11 mouse cellular contexts compared by ENCODE assay signal in the genomic region with DNA sequence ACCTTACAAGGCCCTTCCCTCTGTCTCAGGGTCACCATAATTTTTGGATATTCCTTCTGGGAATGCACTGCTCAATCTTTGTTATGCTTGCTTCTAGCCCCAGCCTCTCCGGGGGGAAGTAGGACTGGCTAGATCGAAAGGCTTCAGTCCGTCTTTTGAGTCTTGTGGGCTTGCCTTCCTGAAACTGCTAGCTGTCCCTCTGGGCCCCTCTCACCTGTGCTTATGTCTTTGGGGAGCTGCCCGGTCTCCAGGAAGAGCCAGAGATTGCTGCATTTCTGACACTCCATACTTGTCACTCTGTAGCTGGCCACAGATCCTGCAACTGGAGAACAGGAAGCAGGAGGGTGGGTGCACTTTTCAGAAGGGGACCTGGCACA. TPM values are rescaled to one million over a fixed set of nuclear protein-coding genes. Genes with fewer than 3 reads are reported as not detected.
DNase-seq lines count a peak whose midpoint lies in the region; ATAC-seq and TF ChIP-seq lines count a peak whose summit lies in the region.
"Had no signal": no experiment of that assay in that cellular context is flagged by ENCODE, and none has a peak within 500 bp of the region (broad histone marks: within the 10 kb centered on the region; RNA-seq: fewer than 3 reads in every experiment).

No protein-coding gene starts in this region.

- ATAC-seq in hindbrain, embryonic 12.5 days (ENCODE audit: low FRiP score), result no peak
- no peak for ATAC-seq in forebrain, postnatal 0 days
- ATAC-seq in midbrain, embryonic 12.5 days (ENCODE audit: low FRiP score, low read depth), result no peak

- H3K9ac ChIP-seq in hindbrain, embryonic 12.5 days, result no peak overlapping the region
- H3K9ac ChIP-seq in forebrain, postnatal 0 days, result no peak overlapping the region
- H3K9ac ChIP-seq in midbrain, embryonic 12.5 days (replicated peaks), result no peak overlapping the region

- H3K27me3 ChIP-seq in hindbrain, embryonic 12.5 days, result peaks cover 30% of the 10 kb centered on the region
- peaks cover 49% of the 10 kb centered on the region for H3K27me3 ChIP-seq in hindbrain, embryonic 10.5 days (ENCODE audit: insufficient read depth, poor library complexity, severe bottlenecking)
- H3K27me3 ChIP-seq in forebrain, postnatal 0 days (ENCODE audit: insufficient read depth, low read length), result peaks cover 8% of the 10 kb centered on the region
- peaks cover 49% of the 10 kb centered on the region for H3K27me3 ChIP-seq in midbrain, embryonic 12.5 days

- H3K36me3 ChIP-seq in hindbrain, embryonic 12.5 days, result no peaks in the 10 kb centered on the region
- no peaks in the 10 kb centered on the region for H3K36me3 ChIP-seq in hindbrain, embryonic 10.5 days
- H3K36me3 ChIP-seq in forebrain, postnatal 0 days (ENCODE audit: insufficient read depth), result no peaks in the 10 kb centered on the region
- H3K36me3 ChIP-seq in midbrain, embryonic 12.5 days, result no peaks in the 10 kb centered on the region

- no peak overlapping the region for H3K27ac ChIP-seq in hindbrain, embryonic 12.5 days
- H3K27ac ChIP-seq in hindbrain, embryonic 10.5 days, result no peak overlapping the region
- H3K27ac ChIP-seq in cortical plate, adult 2 months (ENCODE audit: insufficient read depth, low read length), result no peak overlapping the region
- H3K27ac ChIP-seq in forebrain, postnatal 0 days (ENCODE audit: low read depth, low read length), result no peak overlapping the region
- no peak overlapping the region for H3K27ac ChIP-seq in midbrain, embryonic 12.5 days (replicated peaks)

- WGBS in hindbrain, embryonic 12.5 days, result 83% methylated on average over 4 of the region's 4 CpGs
- WGBS in hindbrain, embryonic 10.5 days, result 88% methylated on average over 4 of the region's 4 CpGs
- 86% methylated on average over 4 of the region's 4 CpGs for WGBS in forebrain, postnatal 0 days
- 93% methylated on average over 4 of the region's 4 CpGs for WGBS in midbrain, embryonic 12.5 days

- peak overlapping the region; percentile 75 for H3K4me2 ChIP-seq in hindbrain, embryonic 12.5 days (replicated peaks)
- peak overlapping the region; percentile 77 for H3K4me2 ChIP-seq in forebrain, postnatal 0 days (ENCODE audit: low read depth)
- H3K4me2 ChIP-seq in midbrain, embryonic 12.5 days (replicated peaks), result peak overlapping the region; percentile 75; the same call in 1 of the 2 replicates

- H3K9me3 ChIP-seq in hindbrain, embryonic 12.5 days (replicated peaks), result no peaks in the 10 kb centered on the region
- H3K9me3 ChIP-seq in hindbrain, embryonic 10.5 days, result no peaks in the 10 kb centered on the region
- H3K9me3 ChIP-seq in forebrain, postnatal 0 days (ENCODE audit: low read length), result no peaks in the 10 kb centered on the region
- no peaks in the 10 kb centered on the region for H3K9me3 ChIP-seq in midbrain, embryonic 12.5 days

- DNase-seq in hindbrain, embryonic 10.5 days (ENCODE audit: low spot score), result no peak
- DNase-seq in forebrain, postnatal 0 days, result no peak
- no peak for DNase-seq in right cerebral cortex, adult 18-20 months
- no peak for DNase-seq in embryo, embryonic 10 days (ENCODE audit: low spot score)
- no peak for DNase-seq in spleen, postnatal 36 days (ENCODE audit: low spot score in 2 of 2)

- peaks cover 11% of the 10 kb centered on the region; the same call in 1 of the 2 replicates for H3K4me1 ChIP-seq in hindbrain, embryonic 12.5 days
- peaks cover 20% of the 10 kb centered on the region for H3K4me1 ChIP-seq in hindbrain, embryonic 10.5 days (replicated peaks)
- H3K4me1 ChIP-seq in cortical plate, adult 2 months (ENCODE audit: control insufficient read depth, insufficient read depth, low read length), result no peaks in the 10 kb centered on the region
- H3K4me1 ChIP-seq in forebrain, postnatal 0 days (ENCODE audit: insufficient read depth), result peaks cover 4% of the 10 kb centered on the region; the same call in 1 of the 2 replicates
- peaks cover 8% of the 10 kb centered on the region for H3K4me1 ChIP-seq in midbrain, embryonic 12.5 days

- H3K4me3 ChIP-seq in hindbrain, embryonic 12.5 days, result peak overlapping the region; percentile 46; the same call in 1 of the 2 replicates
- no peak overlapping the region for H3K4me3 ChIP-seq in hindbrain, embryonic 10.5 days
- peak overlapping the region; percentile 73; the same call in 1 of the 2 replicates for H3K4me3 ChIP-seq in cortical plate, adult 2 months (ENCODE audit: insufficient read depth, low read length)
- peak overlapping the region; percentile 44; the same call in 1 of the 2 replicates for H3K4me3 ChIP-seq in forebrain, postnatal 0 days (ENCODE audit: low read depth, low read length)
- peak overlapping the region; percentile 47; the same call in 1 of the 2 replicates for H3K4me3 ChIP-seq in midbrain, embryonic 12.5 days

- no peak for TF ChIP-seq POLR2A in cortical plate, adult 2 months (IDR thresholded peaks at IDR 0.05; ENCODE audit: extremely low read depth, insufficient read depth, low read length)

- no peak for TF ChIP-seq CTCF in cortical plate, adult 2 months (IDR thresholded peaks at IDR 0.05; ENCODE audit: extremely low read depth, insufficient read depth, low read length)
- no peak for TF ChIP-seq CTCF in forebrain, postnatal 0 days (IDR thresholded peaks at IDR 0.05; ENCODE audit: low read depth)

RNA-seq across cellular contexts. Expression of gene Tmem141, which starts 1.0 kb away (rescaled TPM):
- 21.7 and 23.4 TPM in 2 replicates for polyA plus RNA-seq in hindbrain, embryonic 12.5 days (2016; fragmentation: Nextera tagmentation; extraction: Ambion mirVana)
- polyA plus RNA-seq in hindbrain, embryonic 10.5 days (2016; fragmentation: Nextera tagmentation; extraction: Ambion mirVana), result 17.4 and 18.3 TPM in 2 replicates
- 73.9 and 82.8 TPM in 2 replicates for polyA plus RNA-seq in cortical plate, adult 2 months (2012; rRNA removed)
- 39.4 and 49.5 TPM in 2 replicates for total RNA-seq in forebrain, postnatal 0 days (2014; rRNA removed)
- 41.9 and 42.7 TPM in 2 replicates for polyA plus RNA-seq in forebrain, postnatal 0 days (2015; fragmentation: Nextera tagmentation; extraction: Ambion mirVana)
- 15.4 and 20.7 TPM in 2 replicates for polyA plus RNA-seq in midbrain, embryonic 12.5 days (2016; fragmentation: Nextera tagmentation; extraction: Ambion mirVana)

RNA-seq across cellular contexts. Expression of gene Ccdc183, which starts 3.4 kb away (rescaled TPM):
- polyA plus RNA-seq in hindbrain, embryonic 12.5 days (2016; fragmentation: Nextera tagmentation; extraction: Ambion mirVana), result 0.25 and 0.32 TPM in 2 replicates
- polyA plus RNA-seq in hindbrain, embryonic 10.5 days (2016; fragmentation: Nextera tagmentation; extraction: Ambion mirVana), result 0.17 and 0.18 TPM in 2 replicates
- polyA plus RNA-seq in cortical plate, adult 2 months (2012; rRNA removed), result 0.02 TPM in 1 of 2 replicates, not detected in the other
- total RNA-seq in forebrain, postnatal 0 days (2014; rRNA removed), result not detected in 2 replicates
- 0.36 TPM in 2 replicates for polyA plus RNA-seq in forebrain, postnatal 0 days (2015; fragmentation: Nextera tagmentation; extraction: Ambion mirVana)
- 0.20 and 0.36 TPM in 2 replicates for polyA plus RNA-seq in midbrain, embryonic 12.5 days (2016; fragmentation: Nextera tagmentation; extraction: Ambion mirVana)
- total RNA-seq: adrenal gland, postnatal 36 days had no signal
- polyA plus RNA-seq: erythroblast, embryonic 14.5 days had no signal

RNA-seq across cellular contexts. Expression of gene Fcna, which starts 7.0 kb away (rescaled TPM):
- polyA plus RNA-seq in hindbrain, embryonic 12.5 days (2016; fragmentation: Nextera tagmentation; extraction: Ambion mirVana), result 0.96 and 1.3 TPM in 2 replicates
- 1.00 and 1.2 TPM in 2 replicates for polyA plus RNA-seq in hindbrain, embryonic 10.5 days (2016; fragmentation: Nextera tagmentation; extraction: Ambion mirVana)
- polyA plus RNA-seq in cortical plate, adult 2 months (2012; rRNA removed), result 0.30 and 0.33 TPM in 2 replicates
- total RNA-seq in forebrain, postnatal 0 days (2014; rRNA removed), result 3.3 and 4.7 TPM in 2 replicates
- polyA plus RNA-seq in forebrain, postnatal 0 days (2015; fragmentation: Nextera tagmentation; extraction: Ambion mirVana), result 5.2 and 6.7 TPM in 2 replicates
- polyA plus RNA-seq in midbrain, embryonic 12.5 days (2016; fragmentation: Nextera tagmentation; extraction: Ambion mirVana), result 1.6 and 2.2 TPM in 2 replicates

RNA-seq across cellular contexts. Expression of gene Rabl6, which starts 12.5 kb away (rescaled TPM):
- 70.0 and 72.3 TPM in 2 replicates for polyA plus RNA-seq in hindbrain, embryonic 12.5 days (2016; fragmentation: Nextera tagmentation; extraction: Ambion mirVana)
- 75.5 and 80.0 TPM in 2 replicates for polyA plus RNA-seq in hindbrain, embryonic 10.5 days (2016; fragmentation: Nextera tagmentation; extraction: Ambion mirVana)
- 158 and 162 TPM in 2 replicates for polyA plus RNA-seq in cortical plate, adult 2 months (2012; rRNA removed)
- total RNA-seq in forebrain, postnatal 0 days (2014; rRNA removed), result 68.2 and 79.3 TPM in 2 replicates
- polyA plus RNA-seq in forebrain, postnatal 0 days (2015; fragmentation: Nextera tagmentation; extraction: Ambion mirVana), result 51.8 and 54.9 TPM in 2 replicates
- 69.3 and 71.0 TPM in 2 replicates for polyA plus RNA-seq in midbrain, embryonic 12.5 days (2016; fragmentation: Nextera tagmentation; extraction: Ambion mirVana)

RNA-seq across cellular contexts. Expression of gene Lcn8, which starts 32.1 kb away (rescaled TPM):
- polyA plus RNA-seq in hindbrain, embryonic 12.5 days (2016; fragmentation: Nextera tagmentation; extraction: Ambion mirVana), result not detected in 2 replicates
- polyA plus RNA-seq in hindbrain, embryonic 10.5 days (2016; fragmentation: Nextera tagmentation; extraction: Ambion mirVana), result not detected in 2 replicates
- polyA plus RNA-seq in cortical plate, adult 2 months (2012; rRNA removed), result not detected in 2 replicates
- total RNA-seq in forebrain, postnatal 0 days (2014; rRNA removed), result not detected in 2 replicates
- polyA plus RNA-seq in forebrain, postnatal 0 days (2015; fragmentation: Nextera tagmentation; extraction: Ambion mirVana), result not detected in 2 replicates
- not detected in 2 replicates for polyA plus RNA-seq in midbrain, embryonic 12.5 days (2016; fragmentation: Nextera tagmentation; extraction: Ambion mirVana)
- total RNA-seq: adrenal gland, postnatal 36 days had no signal
- polyA plus RNA-seq: erythroblast, embryonic 14.5 days; lung, postnatal 0 days had no signal
